Mouse (Mus musculus): ENCODE measurements at regions not wholly inside any gene's neighbourhood (a gene's known extent, or its start where the extent isn't known, plus 50 kb on each side); places are given as distances from the start of the nearest gene placed in this dataset.

DNA sequence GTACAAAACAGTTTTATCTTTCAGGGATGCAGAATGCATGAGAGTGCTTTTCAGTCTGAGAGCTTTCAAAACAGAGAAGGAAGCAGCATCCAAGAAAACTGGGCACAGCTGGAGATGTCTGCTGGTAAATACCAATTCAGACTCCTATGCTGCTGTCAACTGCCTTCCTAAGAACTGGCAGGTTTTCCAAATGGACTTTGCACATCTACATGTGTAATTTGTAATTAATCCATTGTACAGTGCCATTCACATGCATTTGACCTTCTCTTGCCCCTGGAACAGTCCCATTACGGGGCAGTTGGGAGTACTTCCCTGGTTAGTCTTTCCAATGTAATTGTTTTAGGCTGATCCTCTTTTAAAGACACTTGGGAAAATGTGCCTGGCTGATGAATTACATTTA is 181.3 kb upstream of the Pfkp start:
- TF ChIP-seq CTCF (IDR thresholded peaks at IDR 0.05; ENCODE audit: borderline replicate concordance, insufficient read depth, low read depth, low read length): no peak
- TF ChIP-seq POLR2A (IDR thresholded peaks at IDR 0.05; ENCODE audit: borderline replicate concordance, insufficient read depth, low read length): no peak
